ENCODE assay signal across 8 mouse cellular contexts in the genomic region with DNA sequence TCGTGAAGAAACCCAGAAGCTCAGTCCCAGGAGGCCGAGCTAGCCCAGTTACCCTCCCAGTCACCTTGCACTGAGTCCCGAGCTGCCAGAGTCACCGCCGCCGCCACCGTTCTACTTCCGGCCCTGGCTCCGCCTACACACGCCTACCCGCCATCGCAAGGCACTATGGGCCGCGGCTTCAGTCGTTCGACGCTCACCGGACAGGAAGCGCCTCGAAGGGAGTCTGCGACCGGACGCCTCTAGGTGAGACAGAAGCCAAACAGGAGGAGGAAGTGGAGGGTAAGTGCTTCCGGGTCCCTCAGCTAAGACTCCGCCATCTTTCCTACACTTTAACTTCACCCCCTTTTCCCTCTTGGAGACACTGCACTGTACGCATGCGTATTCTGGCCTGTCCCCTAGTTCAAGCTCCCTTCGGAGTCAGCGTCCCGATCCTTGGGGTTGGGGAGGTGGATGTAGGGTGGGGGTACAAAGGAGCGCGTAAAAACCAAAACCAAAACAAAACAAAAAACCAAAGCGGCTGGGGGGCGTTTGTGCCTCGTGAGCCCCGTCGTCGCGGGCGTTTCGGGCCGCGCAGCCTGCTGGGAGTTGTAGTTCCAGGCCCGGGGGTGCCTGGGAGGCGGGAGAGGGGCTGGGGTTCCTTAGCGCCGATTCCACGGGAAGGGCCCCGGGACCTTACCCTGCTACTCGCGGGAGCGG. TPM values are rescaled to one million over a fixed set of nuclear protein-coding genes. Genes with fewer than 3 reads are reported as not detected.
DNase-seq lines count a peak whose midpoint lies in the region; ATAC-seq lines count a peak whose summit lies in the region.

A gene (plus strand): TSS at position 181 of the 696 bp plus-strand sequence.

- H3K27ac ChIP-seq in hindbrain, embryonic 14.5 days = peak within 1 kb of the TSS; percentile 94

- H3K9me3 ChIP-seq in hindbrain, embryonic 14.5 days (ENCODE audit: control insufficient read depth, low read length) = no peaks in the 10 kb centered on the region

- no peaks in the 10 kb centered on the region for H3K27me3 ChIP-seq in hindbrain, embryonic 14.5 days (ENCODE audit: control insufficient read depth, insufficient read depth, low read length)

- H3K4me3 ChIP-seq in hindbrain, embryonic 14.5 days (replicated peaks; ENCODE audit: low read length) = peak within 1 kb of the TSS; percentile 86

- peak; percentile 96 for ATAC-seq in hindbrain, embryonic 14.5 days (ENCODE audit: low FRiP score)

- WGBS in hindbrain, embryonic 14.5 days = under 1% methylated on average over 51 of the region's 52 CpGs

- peak; percentile 99 for DNase-seq in R1 (ENCODE audit: low read depth, low spot score)
- peak; percentile 92 to 95 for DNase-seq in cerebellum, postnatal 25 days
- peak; percentile 75 to 84 for DNase-seq in frontal cortex, postnatal 25 days (ENCODE audit: low spot score in 2 of 2)
- peak; percentile 90 for DNase-seq in hindbrain, embryonic 14.5 days (ENCODE audit: low spot score)
- DNase-seq in layer of hippocampus, postnatal 36 days = peak; percentile 89
- peak; percentile 96 for DNase-seq in lung, postnatal 36 days
- DNase-seq in retina, postnatal 1 day = peak; percentile 99
- peak; percentile 80 to 89 for DNase-seq in urinary bladder, adult 18-20 months (ENCODE audit: low spot score in 2 of 2)

- peak within 1 kb of the TSS; percentile 90 for H3K4me2 ChIP-seq in hindbrain, embryonic 14.5 days (replicated peaks)

- peak within 1 kb of the TSS; percentile 95 for H3K9ac ChIP-seq in hindbrain, embryonic 14.5 days

- peaks cover 31% of the 10 kb centered on the region for H3K36me3 ChIP-seq in hindbrain, embryonic 14.5 days (replicated peaks; ENCODE audit: control insufficient read depth, insufficient read depth)

- peaks cover 7% of the 10 kb centered on the region for H3K4me1 ChIP-seq in hindbrain, embryonic 14.5 days (replicated peaks; ENCODE audit: control insufficient read depth, insufficient read depth, low read length)

RNA-seq across cellular contexts. Expression of the gene that starts here (rescaled TPM):
- polyA plus RNA-seq in hindbrain, embryonic 14.5 days (2014; fragmentation: Nextera tagmentation; extraction: Ambion mirVana) = 20.3 and 21.8 TPM in 2 replicates
- total RNA-seq in layer of hippocampus, postnatal 36 days (2021) = 10 to 100 TPM; 29.1 to 29.8 TPM

Comparison
In these comparisons a context has a peak if more than half of its experiments do, and no peak if none do; other contexts are left out.
1. Peak in every context shown above with its lines: DNase-seq, ATAC-seq, H3K4me3 ChIP-seq and H3K27ac ChIP-seq.